Mouse (Mus musculus) gastrocnemius, adult 2 months (tissue): ENCODE data around the gene Tcaim. TPM values are rescaled to one million over a fixed set of nuclear protein-coding genes. Genes with fewer than 3 reads are reported as not detected.
"Not testable (repeated sequence)": the region's sequence is repeated elsewhere in the genome, so short reads cannot be mapped to it uniquely, and the experiment has no call there.

Source experiments
- DNase-seq: peaks from one replicate; pipeline ENCODE4 v3.0.0; 2022
- H3K27ac ChIP-seq: fragments of 200-600 bp; 2 replicates; pipeline ENCODE4 v1.8.1; 2022; ENCODE audit warnings: mild to moderate bottlenecking
- H3K4me3 ChIP-seq: fragments of 200-600 bp; 2 replicates; pipeline ENCODE4 v1.8.1; 2022; ENCODE audit warnings: mild to moderate bottlenecking, moderate library complexity
- CTCF ChIP-seq: fragments of 200-600 bp; IDR thresholded peaks from 2 replicates; pipeline ENCODE4 v1.8.1; 2022; ENCODE audit warnings: antibody characterized with exemption, mild to moderate bottlenecking, moderate library complexity
- intact Hi-C: fragments of 180-260 bp; cut with DNase I; formaldehyde crosslinking; loops from one replicate; pipeline ENCODE4 v1.15.1; 2025
- total RNA-seq, 2 experiments: library from RNA; stranded (reverse); gene quantifications; 2 replicates each; pipeline ENCODE4 v1.2.3; 2021

The Tcaim gene
- total RNA-seq, 2 experiments from 2014 or later: 20.8 to 31.7 TPM

GRCm38 (mm10) chr9:122826743-122827142 is 21.4 kb downstream of the Tcaim start:
- intact Hi-C loops: no loop called here
- Histone ChIP-seq H3K4me3 (no peak overlapping the region), H3K27ac (no peak overlapping the region)
- no peak for TF ChIP-seq CTCF
- DNase-seq: no peak

- intact Hi-C loops: no loop called here
- no peak overlapping the region for H3K27ac ChIP-seq
- no peak overlapping the region for H3K4me3 ChIP-seq
- no peak for TF ChIP-seq CTCF
- no peak for DNase-seq
Measured at GRCm38 (mm10) chr9:122829826-122830380, 24.6 kb downstream of the Tcaim start.

- Histone ChIP-seq H3K4me3 (no peak overlapping the region), H3K27ac (no peak overlapping the region)
- intact Hi-C loops: no loop called here
- TF ChIP-seq CTCF: no peak
- no peak for DNase-seq
Measured at GRCm38 (mm10) chr9:122836126-122836525, 30.8 kb downstream of the Tcaim start.

GRCm38 (mm10) chr9:122836790-122837189 is 31.5 kb downstream of the Tcaim start:
- DNase-seq: peak; percentile 34
- intact Hi-C loops: no loop called here
- no peak for TF ChIP-seq CTCF
- Histone ChIP-seq H3K27ac (no peak overlapping the region), H3K4me3 (no peak overlapping the region)

- no peak for DNase-seq
- intact Hi-C loops: no loop called here
- no peak overlapping the region for H3K27ac ChIP-seq
- H3K4me3 ChIP-seq: no peak overlapping the region
- no peak for TF ChIP-seq CTCF
Measured at GRCm38 (mm10) chr9:122837216-122837615, 31.9 kb downstream of the Tcaim start.

GRCm38 (mm10) chr9:122837680-122838079 is 32.3 kb downstream of the Tcaim start:
- no peak overlapping the region for H3K4me3 ChIP-seq
- peak; percentile 41 for DNase-seq
- H3K27ac ChIP-seq: no peak overlapping the region
- peak; percentile 46 for TF ChIP-seq CTCF
- intact Hi-C loops: no loop called here

GRCm38 (mm10) chr9:122843760-122844159 is 38.4 kb downstream of the Tcaim start, which contains the start of gene Gm35549:
Gene Gm35549, minus strand, starts transcription at chr9:122844035.
- Histone ChIP-seq H3K27ac (no peak within 1 kb of the TSS), H3K4me3 (no peak within 1 kb of the TSS)
- no peak for DNase-seq
- TF ChIP-seq CTCF: no peak
- intact Hi-C loops: no loop called here

GRCm38 (mm10) chr9:122845621-122846020 is 40.3 kb downstream of the Tcaim start:
- no peak for DNase-seq
- no peak for TF ChIP-seq CTCF
- intact Hi-C loops: no loop called here
- no peak overlapping the region for H3K4me3 ChIP-seq
- H3K27ac ChIP-seq: no peak overlapping the region

GRCm38 (mm10) chr9:122846156-122846555 is 40.8 kb downstream of the Tcaim start:
- H3K4me3 ChIP-seq: no peak overlapping the region
- no peak for TF ChIP-seq CTCF
- no peak for DNase-seq
- intact Hi-C loops: no loop called here
- no peak overlapping the region for H3K27ac ChIP-seq

- intact Hi-C loops, DNase-seq, H3K27ac ChIP-seq, H3K4me3 ChIP-seq: not testable (repeated sequence)
Measured at GRCm38 (mm10) chr9:122847811-122848311, 42.5 kb downstream of the Tcaim start.

- intact Hi-C loops: no loop called here
- TF ChIP-seq CTCF: no peak
- H3K4me3 ChIP-seq: no peak overlapping the region
- no peak overlapping the region for H3K27ac ChIP-seq
- DNase-seq: no peak
Measured at GRCm38 (mm10) chr9:122854526-122854925, 49.2 kb downstream of the Tcaim start.

GRCm38 (mm10) chr9:122855141-122855540 is 49.8 kb downstream of the Tcaim start:
- DNase-seq, H3K27ac ChIP-seq, H3K4me3 ChIP-seq, intact Hi-C loops: not testable (repeated sequence)

GRCm38 (mm10) chr9:122855617-122856016 is 50.3 kb downstream of the Tcaim start:
- Histone ChIP-seq H3K27ac (no peak overlapping the region), H3K4me3 (no peak overlapping the region)
- TF ChIP-seq CTCF: no peak
- intact Hi-C loops: no loop called here
- no peak for DNase-seq

- TF ChIP-seq CTCF: no peak
- no peak overlapping the region for H3K4me3 ChIP-seq
- H3K27ac ChIP-seq: no peak overlapping the region
- intact Hi-C loops: no loop called here
- no peak for DNase-seq
Measured at GRCm38 (mm10) chr9:122856716-122857115, 51.4 kb downstream of the Tcaim start.
